Mouse (Mus musculus) kidney, postnatal 4 days (tissue): ENCODE data around the gene Magi1.
A peak's percentile ranks its signal among the peaks of the same experiment; 100 is the strongest.

Source experiments
- DNase-seq, 2 experiments: peaks; one replicate each; pipeline ENCODE4 v3.0.0; 2021; ENCODE audit warnings: mixed read lengths in 2 of 2

Magi1 gene

DNA sequence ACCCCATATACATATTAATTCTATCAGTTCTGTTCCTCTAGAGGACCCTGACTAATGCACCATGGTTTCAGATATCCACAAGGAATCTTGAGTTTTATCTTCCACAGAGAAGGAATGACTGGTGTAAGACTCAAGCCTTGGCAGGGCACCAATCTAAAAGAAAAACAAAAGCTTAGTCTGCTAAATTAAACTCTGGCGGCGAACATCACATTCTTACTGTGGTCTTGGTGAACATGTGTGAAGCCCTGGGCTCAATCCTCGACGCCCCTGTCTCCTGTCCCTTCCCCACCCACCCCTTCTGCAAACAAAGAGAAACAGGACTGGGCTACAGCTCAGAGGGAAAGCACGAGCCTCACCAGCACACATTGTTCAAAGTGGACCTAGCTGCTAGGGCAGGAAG is 182.5 kb downstream of the Magi1 start:
- DNase-seq, result no peak

- DNase-seq, result no peak
These were observed 188.6 kb downstream of the Magi1 start for GRCm38 (mm10) chr6:94094924-94095685.

- DNase-seq, result no peak
These were observed 190.6 kb downstream of the Magi1 start for GRCm38 (mm10) chr6:94092969-94093597.

- no peak for DNase-seq
These were observed 191.2 kb downstream of the Magi1 start for GRCm38 (mm10) chr6:94092500-94092899.

- DNase-seq, result no peak
These were observed 196.9 kb downstream of the Magi1 start for GRCm38 (mm10) chr6:94086855-94087254.

GRCm38 (mm10) chr6:94084752-94085151 is 199.0 kb downstream of the Magi1 start:
- DNase-seq, result peak in 1 of 2 experiments; percentile 19

DNA sequence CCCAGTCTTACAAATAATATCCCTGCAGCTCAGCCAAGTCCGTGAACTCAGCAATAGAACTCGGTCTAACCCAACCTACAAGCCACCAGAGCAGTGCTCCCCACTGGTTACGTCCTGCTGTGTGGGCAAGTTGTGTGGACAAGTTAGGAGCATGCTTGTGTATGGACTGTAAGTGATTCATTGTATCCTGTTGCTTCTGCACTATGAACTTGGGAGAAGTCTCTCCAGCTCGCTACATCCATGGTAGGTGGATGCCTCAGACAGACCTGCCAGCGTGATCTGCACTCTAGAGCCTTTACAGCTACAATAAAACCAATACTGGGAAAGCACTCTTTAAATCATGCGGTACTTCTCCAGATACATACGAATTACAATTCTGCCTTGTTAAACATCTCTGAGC is 200.3 kb downstream of the Magi1 start:
- no peak for DNase-seq

- peak; percentile 86 for DNase-seq
These were observed 202.7 kb downstream of the Magi1 start for GRCm38 (mm10) chr6:94080933-94081545.

DNA sequence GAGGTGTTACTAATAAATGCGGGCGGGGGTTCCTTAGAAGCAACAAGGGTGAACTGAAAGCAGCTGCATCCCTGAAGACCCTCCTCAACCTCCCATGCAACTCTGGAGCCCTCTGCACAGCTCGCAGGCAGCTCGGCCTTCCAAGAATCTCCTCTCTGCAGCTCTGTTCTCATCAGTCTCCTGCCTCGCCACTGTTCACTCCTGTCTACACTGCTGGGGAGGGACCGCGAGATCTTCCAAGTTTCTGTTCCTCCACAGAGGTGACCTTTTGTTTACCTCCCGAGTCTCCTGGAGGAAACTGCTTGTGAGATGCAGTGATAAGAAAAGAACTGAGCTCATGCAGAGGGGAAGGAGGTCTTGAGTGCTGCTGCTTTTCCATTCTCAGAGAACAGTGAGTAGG is 204.8 kb downstream of the Magi1 start:
- peak in 1 of 2 experiments; percentile 26 for DNase-seq

DNA sequence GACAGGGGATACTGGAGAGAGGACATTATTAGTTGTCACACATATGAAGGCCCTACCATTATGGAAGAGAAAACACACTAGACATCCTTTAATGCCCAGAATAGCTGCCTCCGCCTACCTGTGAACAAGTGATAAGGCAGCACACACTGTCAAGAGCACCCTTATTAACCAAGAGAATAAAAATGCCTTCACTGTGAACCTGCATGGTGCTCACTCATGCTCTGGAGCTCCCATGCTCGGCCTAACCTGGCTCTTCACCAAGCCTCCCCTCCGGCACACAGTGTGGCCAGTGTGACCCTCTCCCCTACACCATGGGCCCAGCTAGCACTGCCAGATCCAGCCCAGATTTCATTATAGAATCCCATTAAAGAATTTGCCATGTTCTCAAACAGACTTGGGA is 206.7 kb downstream of the Magi1 start:
- DNase-seq, result no peak

DNA sequence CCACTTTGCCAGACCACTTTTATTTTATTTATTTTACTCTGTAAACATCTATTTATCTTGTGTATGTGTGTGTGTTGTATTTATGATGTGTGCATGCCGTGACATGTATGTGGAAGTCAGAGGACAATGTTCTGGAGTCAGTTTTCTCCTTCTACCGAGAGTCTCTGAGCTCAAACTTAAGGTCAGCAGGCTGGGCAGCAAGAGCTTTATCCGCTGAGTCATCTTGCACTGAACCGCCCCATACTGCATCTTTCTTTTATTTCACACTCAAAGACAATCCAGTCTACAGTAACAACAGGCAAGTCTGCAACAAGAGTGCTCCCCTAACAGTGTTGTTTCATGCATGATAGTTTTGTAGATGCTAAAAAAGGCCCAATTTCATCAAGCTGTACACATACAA is 207.7 kb downstream of the Magi1 start:
- DNase-seq, result no peak

DNA sequence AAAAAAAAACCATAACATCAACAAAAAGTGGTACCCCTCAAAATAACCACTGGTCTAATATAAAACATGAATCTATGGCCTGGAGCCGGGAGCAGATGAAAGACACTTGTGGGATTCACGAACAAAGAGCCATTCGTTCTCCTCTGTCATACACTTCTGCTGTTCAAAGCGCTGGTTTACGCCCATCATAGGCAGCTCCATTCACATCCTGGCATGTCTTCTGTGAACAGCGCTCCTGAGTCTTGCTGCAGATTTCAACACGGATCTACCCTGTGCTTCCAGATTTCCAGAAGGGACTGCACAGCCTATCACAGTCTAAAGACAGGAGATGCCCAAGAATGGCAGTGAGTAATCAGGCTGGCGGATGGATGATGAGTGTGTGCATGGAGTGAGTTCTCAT is 208.5 kb downstream of the Magi1 start:
- DNase-seq, result no peak

DNA sequence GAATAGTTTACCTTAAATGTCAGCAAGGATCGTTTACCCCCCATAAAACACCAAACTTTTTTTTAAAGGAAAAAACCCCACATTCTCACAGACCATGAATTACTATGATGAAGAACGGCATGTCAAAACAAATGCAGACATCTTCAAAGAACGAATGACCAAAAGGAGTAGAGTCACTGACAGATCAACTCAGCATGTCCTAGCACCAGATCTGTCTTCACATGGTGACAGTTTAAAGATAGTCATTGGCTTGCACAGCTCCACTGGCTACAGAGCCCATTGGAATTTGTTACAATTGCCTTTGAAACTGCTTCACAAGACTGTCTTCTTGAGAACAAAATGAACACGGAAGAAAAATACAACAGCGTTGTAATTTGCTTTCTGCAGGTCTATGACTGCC is 212.0 kb downstream of the Magi1 start:
- DNase-seq, result no peak

DNA sequence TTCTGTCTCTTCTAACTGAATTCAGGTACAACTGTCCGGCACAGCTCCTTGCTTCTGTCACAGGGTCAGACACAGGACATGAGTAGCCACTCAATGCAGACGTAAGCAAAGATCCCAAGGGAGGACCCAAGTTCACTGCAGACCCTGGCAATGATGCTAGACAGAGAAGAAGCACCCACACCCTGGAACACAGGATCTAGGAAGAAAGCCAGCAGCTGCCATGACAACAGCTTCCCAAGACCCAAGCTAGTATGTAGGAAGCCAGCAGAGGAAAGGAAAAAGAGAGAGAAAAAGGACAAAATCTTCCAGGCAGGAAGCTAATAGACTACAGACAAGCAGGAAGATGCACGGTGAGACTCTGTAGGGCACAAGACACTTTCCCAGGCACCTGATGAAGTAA is 213.0 kb downstream of the Magi1 start:
- no peak for DNase-seq

DNA sequence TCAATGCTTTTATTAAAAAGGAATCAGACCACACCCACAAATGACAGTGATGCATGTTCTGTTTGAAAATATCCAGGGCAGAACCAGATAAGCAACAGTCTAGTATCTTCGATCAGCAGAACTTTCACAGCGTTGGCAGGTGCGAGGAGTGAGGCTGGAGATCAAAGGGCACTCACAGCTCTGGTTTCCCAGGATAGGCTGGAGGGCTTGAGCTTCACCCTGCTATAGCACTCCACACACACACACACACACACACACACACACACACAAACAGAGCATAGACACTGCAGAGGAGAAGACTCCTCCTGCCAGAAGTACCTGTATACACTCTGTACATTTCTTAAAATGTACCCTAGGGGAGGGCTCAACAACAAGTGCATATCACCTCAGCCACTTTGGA is 214.3 kb downstream of the Magi1 start:
- peak in 1 of 2 experiments; percentile 20 for DNase-seq

- no peak for DNase-seq
These were observed 215.8 kb downstream of the Magi1 start for GRCm38 (mm10) chr6:94067741-94068450.

GRCm38 (mm10) chr6:94064832-94065231 is 218.9 kb downstream of the Magi1 start:
- DNase-seq, result no peak

DNA sequence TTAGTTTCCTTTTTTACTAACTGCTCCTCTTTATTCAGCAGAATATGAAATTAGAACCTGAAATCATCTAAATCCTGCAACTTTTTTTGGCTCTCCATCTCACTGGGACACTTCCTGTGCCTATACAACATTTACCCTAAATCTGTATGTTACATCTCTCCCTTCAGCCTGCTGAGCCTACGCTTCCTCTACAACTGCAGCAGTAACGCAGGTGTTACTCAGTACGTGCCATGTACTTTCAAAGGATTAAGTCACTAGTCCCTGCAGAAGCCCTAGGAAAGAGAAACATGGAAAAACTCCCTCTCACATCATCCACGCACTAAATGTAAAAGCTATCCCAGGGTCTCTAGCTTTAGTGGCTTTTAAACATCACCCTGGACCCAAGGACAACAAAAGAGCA is 220.2 kb downstream of the Magi1 start:
- DNase-seq, result no peak

DNA sequence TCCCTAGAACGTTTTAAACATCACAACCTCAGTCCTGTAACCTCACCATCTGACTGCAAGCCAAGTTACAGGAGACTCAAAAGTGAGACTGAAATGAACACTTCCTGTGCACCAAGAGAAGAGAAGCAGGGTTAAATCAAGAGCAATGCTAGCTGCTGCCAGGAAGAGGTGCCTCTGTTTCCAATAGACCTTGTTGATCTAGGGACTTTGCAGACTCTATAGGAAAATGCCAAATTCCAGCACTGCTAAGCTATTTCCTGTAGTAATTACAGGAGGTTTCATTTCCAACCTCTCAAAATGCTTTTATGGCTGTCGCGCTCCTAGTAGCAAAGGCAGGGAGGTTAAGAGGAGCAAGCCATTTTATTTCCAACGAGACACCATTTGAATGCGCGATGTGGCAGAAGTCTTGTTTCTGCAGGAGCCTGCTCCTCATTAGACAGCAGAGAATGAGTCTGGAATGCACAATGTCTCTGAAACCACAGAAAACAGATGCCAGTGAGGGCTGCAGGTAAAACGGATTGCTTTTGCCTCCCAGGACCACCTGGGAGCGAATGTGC is 222.2 kb downstream of the Magi1 start:
- no peak for DNase-seq

DNA sequence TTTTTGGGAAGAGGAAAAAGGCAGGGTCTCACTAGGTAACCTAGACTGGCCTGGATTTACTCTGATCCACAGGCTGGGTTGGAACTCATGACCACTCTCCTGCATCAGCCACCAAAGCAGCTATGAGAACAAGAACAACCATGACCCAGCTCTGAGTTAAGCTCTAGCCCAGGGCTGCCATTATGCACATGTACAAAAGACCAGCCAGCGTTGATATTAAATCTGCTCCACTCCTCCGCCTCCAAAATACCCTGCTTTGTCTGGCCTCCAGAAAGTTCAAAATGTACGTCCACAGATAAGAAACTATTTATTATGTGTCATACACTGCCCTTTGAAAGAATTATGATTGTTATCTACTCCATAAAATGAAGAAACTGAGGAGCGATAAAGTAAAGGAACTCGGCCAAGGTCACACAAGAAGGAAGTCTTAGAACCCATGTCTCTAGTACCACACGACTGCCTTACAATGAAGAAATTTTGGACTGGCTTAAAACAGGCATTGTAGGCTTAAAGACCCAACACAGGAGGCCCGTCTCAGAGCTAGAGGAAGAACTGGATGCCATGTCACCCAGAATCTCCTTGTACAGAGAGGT is 223.0 kb downstream of the Magi1 start:
- no peak for DNase-seq

GRCm38 (mm10) chr6:94059090-94059489 is 224.6 kb downstream of the Magi1 start:
- DNase-seq, result no peak

DNA sequence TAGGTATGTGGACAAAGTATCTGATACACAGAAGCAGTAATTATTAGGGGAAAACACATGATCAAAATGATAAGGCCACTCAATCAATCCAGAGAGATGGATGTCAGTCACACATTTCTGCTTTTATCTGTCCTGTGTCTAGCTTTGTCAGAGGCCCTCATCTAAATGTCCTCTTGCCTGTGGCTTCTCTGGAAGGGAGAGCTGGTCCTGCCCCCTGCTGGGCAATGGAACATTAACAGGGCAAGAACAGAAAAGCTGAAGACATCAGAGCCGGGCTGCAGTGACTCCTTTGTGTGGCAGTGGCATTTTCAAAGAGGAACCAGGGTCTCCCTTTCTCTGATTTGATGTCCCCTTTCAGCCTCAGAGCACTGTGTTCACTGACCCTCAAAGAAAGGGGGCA is 229.8 kb downstream of the Magi1 start:
- DNase-seq, result peak; percentile 68 to 73

DNA sequence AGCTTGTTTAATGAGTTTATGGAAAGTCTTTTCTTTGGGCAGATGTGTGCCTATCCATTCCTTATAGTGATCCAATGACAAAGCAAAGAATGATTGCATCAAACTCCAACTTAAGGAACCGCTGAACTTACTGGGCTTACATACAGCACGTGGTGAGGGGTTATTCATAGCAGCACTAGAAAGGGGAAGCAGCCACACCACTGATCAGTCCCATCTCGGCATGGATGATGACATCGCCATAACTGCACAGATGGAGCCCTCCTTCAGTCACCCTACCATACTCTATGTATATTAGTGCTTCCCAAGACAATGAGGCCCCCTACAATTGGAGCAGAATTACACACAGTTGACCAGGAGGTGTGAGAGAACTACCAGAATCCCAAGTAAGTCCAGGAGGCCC is 238.5 kb downstream of the Magi1 start:
- DNase-seq, result no peak
